Mouse (Mus musculus): ENCODE measurements around the gene Lemd2.

The Lemd2 gene

GRCm38 (mm10) chr17:27227258-27227657 lies 23.0 kb upstream of the Lemd2 start:
- DNase-seq: no peak

GRCm38 (mm10) chr17:27226701-27227100 lies 22.4 kb upstream of the Lemd2 start:
- no peak for DNase-seq

DNA sequence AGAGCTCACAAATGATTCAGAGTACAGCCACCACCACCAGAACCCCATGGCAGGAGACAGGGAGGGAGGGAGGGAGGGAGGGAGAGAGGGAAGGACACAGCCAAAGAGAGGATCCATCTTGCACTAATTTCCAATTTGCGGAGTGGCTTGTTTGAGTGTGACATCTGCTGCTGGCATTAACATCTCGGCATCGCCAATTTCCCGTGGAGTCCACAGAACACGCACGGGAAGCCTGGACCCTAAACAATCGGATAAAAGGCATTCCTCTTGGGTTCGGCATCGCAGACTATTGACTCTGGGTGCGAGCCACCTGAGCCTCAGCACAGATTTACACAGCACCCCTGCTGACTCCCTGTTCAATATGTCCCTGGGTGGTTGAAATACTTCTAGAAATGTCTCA lies 21.5 kb upstream of the Lemd2 start:
- DNase-seq: no peak

- DNase-seq: no peak
These were observed 19.6 kb upstream of the Lemd2 start for GRCm38 (mm10) chr17:27223821-27224220.

DNA sequence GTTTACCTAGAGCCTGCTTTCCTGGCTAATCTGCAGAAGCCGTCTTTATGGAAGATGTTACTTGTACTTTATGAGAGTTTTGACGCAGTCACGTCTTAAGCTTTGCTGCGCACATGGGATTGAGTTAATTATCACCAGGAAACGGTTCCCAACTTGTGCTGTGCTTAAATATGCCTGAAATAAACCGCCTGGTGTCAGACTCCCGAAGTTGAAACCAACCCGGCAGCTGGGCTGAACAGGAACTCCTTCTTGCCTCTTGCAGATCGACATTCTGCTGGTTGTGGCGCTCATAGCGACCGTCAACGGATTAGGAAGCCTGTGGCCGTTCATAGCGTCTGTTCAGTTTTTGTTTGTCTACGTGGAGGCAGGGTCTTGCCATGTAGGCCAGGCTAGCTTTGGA lies 17.3 kb upstream of the Lemd2 start:
- no peak for DNase-seq

DNA sequence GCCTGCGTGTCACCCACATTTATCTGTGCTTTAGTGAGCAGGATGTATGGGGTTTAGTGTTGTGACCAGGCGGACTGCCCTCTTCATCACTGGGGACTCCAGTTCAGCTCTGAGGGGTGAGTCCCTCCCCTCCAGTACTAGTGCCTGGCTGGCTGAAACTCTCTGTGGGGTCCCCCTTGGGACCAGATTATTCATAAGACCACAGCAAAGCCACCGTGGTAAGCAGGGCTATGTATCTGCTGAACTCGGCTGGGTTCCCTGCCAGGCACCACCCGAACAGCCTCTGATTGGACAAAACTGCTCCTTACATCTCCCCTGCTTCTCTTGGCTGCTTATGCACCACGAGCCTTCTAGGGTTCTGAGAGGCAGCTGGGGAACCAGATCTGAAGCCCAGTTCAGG lies 14.6 kb upstream of the Lemd2 start:
- no peak for DNase-seq

- DNase-seq: no peak
These were observed 14.1 kb upstream of the Lemd2 start for GRCm38 (mm10) chr17:27218364-27218763.

GRCm38 (mm10) chr17:27212768-27213525 lies 8.7 kb upstream of the Lemd2 start:
- DNase-seq: peak in 1 of 2 experiments; percentile 18

DNA sequence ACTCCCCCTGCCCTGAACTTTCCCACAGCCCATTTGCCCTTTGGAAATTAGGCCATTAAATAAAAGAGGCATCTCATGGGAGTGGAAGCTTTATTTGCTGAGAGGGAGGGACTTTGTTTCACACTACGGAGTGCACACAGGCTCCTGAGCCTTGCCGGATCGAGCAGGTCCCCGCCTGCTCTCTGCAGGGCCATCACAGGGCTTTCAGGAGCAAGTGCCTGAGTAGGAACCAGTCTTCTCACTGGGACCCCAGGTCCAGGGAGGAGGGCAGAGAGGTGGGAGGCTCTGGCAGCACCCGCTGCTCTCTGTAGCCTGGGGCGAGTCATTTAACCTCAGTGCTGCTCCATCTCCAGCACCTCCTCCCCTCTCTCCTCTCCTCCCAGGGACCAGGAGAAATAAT lies 7.7 kb upstream of the Lemd2 start:
- no peak for DNase-seq

- no peak for DNase-seq
These were observed 2.9 kb upstream of the Lemd2 start for GRCm38 (mm10) chr17:27207113-27207707.

GRCm38 (mm10) chr17:27203358-27204074 lies 753 bp downstream of the Lemd2 start:
- DNase-seq: peak in 1 of 2 experiments; percentile 39

- no peak for DNase-seq
These were observed 1.3 kb downstream of the Lemd2 start for GRCm38 (mm10) chr17:27202919-27203357.

- DNase-seq: no peak
These were observed 2.3 kb downstream of the Lemd2 start for GRCm38 (mm10) chr17:27201981-27202380.

DNA sequence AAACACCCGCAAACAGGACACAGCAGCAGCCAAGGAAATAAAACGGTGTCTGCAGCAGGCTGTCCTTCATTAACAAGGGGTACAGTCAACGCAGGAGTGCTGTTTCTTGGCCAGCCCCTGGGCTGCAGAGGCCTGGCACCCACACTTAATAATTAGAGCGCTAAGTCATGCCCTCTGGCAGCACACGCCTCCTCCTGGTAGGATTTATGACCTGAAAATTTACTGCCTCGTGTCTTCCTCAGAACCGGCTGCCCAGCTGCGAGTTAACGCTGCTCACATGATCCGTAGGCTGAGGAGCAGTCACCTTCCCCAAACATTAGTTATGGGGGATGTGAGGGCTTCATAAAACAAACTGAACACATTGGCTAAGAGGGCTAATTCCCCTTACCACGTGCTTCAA lies 3.5 kb downstream of the Lemd2 start:
- no peak for DNase-seq

DNA sequence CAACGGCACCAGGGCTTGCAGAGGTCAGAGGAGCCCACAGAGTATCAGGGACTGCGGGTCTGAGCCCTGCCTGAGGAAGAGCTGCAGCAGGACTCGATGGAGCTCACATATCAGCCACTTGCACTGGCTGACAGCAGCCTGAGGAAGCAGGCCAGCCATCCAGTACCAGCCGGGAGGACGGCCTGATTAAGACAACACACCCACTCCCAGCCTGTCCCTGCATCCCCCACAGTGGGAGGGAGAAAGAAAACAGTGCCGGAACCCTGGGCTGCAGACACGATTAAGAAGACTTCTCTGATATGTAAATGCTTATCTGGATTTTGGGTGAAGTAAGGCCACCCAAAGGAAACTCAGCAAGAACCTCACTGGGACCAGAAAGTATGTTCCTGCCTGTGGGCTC lies 4.4 kb downstream of the Lemd2 start:
- no peak for DNase-seq

- DNase-seq: no peak
These were observed 5.1 kb downstream of the Lemd2 start for GRCm38 (mm10) chr17:27199205-27199604.

GRCm38 (mm10) chr17:27196206-27196605 lies 8.1 kb downstream of the Lemd2 start:
- no peak for DNase-seq

DNA sequence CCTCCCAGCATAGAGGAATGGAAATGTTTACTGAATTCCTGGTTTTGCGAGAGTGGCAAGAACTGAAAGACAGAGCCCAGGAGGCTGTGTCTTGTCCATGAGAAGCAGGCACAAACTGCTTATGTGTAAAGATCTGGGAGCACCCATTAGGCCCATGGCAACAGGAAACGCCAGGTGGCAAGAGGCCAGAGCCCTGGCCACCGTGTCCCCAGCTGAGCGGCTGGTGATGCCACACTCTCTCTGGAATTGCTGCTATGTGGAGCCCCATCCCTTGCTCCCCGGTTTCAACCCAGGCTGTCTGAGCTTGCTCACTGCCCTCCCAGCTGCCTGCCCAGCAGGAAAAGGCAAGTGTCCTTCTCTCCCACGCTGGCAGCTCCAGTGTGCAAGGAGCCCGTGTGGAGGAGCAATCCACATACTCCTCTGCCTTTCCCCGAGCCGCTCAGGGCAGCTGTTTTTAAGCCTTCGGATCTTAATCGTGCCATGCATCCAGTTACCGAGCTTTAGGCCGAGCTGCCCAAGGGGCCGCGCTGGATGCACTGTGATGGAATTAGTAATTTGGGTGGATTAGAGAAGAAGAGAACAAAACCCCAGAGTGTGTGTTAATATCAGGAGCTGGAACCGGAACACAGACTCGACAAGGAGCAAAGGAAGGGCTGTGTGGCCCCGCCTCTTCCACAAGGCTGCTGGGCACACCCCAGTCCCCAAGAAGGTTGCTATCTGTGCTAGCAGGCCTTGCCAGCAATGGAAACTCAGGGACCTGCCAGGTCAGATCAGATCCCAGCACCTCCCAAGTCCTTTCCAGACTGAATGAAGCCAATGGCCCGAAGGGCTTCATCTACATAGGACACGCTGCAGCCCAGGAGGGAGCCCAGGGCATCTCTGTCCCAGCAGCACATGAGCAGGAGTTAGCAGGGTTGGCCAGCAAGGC lies 9.7 kb downstream of the Lemd2 start:
- DNase-seq: no peak

- no peak for DNase-seq
These were observed 12.5 kb downstream of the Lemd2 start for GRCm38 (mm10) chr17:27191804-27192203.

DNA sequence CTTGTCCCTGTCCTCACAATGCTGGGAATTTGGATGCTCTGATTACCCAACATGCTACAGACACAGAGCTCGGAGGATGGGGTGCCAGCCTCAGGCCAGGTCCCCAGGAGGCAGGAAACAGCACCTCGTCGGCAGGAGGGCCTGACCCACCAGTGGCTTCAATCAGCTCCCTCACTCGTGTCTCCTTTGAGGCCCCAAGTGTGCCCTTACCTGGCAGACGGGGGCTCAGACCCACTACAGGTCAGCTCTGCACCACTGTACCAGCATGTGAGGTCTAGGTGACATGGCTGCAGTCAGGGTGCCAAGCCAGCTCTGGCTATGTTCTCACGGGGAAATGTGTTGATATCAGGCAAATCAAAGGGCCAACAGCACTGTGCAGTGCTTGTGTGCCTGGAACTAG lies 13.1 kb downstream of the Lemd2 start:
- no peak for DNase-seq

DNA sequence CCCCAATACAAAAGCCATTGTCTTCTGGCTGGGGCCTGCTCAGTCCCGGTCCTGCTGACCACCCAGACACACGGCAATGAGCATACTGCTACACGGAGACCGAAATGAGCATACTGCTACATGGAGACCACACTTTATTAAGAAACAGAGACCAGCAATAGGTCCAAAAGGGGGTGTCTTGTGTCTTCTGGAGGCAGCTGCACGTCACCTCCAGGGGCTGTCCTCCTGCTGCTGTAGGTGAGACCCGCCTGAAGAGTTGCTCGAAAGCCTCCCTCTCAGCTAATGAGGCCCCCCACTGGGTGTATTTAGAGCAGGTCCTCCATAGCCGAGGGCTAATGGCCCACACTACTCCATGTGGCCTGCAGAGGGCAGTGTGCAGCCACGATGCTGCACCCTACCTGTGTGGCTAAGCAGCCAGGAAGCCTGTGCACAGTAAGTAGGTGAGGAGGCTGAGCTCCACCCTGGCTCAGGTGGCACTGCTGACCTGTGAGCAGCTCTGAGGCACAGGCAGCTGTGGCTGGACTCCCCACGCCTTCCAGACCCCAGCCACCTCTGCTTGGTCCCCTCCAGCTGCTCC lies 14.5 kb downstream of the Lemd2 start:
- DNase-seq: peak; percentile 41 to 64

DNA sequence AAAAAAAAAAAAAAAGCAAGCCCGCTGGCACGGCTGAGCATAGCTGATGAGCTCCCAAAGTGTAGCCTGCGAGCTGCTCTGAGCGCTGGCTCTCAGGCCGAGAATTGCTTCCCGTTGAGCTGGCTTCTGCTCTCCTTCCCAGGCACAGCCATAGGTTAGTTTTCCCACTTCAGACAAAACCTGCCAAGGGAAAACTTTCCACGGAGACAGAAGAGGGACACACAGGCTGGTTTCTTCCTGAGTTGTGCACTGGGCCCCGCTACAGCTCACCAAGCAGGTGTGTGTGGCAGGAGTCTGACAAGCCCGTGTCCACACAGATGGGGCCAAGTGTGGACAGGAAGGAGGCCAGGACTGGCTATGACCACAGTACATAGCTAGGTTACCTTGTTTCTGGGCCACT lies 15.4 kb downstream of the Lemd2 start:
- DNase-seq: no peak

Measured in spleen, adult 18-20 months (tissue).